Mouse (Mus musculus): ENCODE data around the gene Pygl. TPM values are rescaled to one million over a fixed set of nuclear protein-coding genes. Genes with fewer than 3 reads are reported as not detected.

Pygl gene
- polyA plus RNA-seq, 1 experiment = 2.7 TPM

GRCm38 (mm10) chr12:70169969-70170368, 61.3 kb downstream of the Pygl start:
- no peak overlapping the region for H3K4me3 ChIP-seq (ENCODE audit: insufficient read depth, low read length)
- TF ChIP-seq POLR2A (IDR thresholded peaks at IDR 0.05; ENCODE audit: extremely low read depth, insufficient read depth, low read length) = no peak
- TF ChIP-seq CTCF (IDR thresholded peaks at IDR 0.05; ENCODE audit: extremely low read depth, insufficient read depth, low read length) = no peak
- no peak overlapping the region for H3K27ac ChIP-seq (ENCODE audit: insufficient read depth, low read length)
- no peaks in the 10 kb centered on the region; the same call in 1 of the 2 replicates for H3K4me1 ChIP-seq (ENCODE audit: control insufficient read depth, insufficient read depth, low read length)

GRCm38 (mm10) chr12:70167950-70168349, 63.3 kb downstream of the Pygl start:
- Histone ChIP-seq H3K27ac (ENCODE audit: insufficient read depth, low read length) (no peak overlapping the region), H3K4me3 (ENCODE audit: insufficient read depth, low read length) (no peak overlapping the region), H3K4me1 (ENCODE audit: control insufficient read depth, insufficient read depth, low read length) (no peaks in the 10 kb centered on the region; the same call in 1 of the 2 replicates)
- no peak for TF ChIP-seq CTCF (IDR thresholded peaks at IDR 0.05; ENCODE audit: extremely low read depth, insufficient read depth, low read length)
- TF ChIP-seq POLR2A (IDR thresholded peaks at IDR 0.05; ENCODE audit: extremely low read depth, insufficient read depth, low read length) = no peak

- TF ChIP-seq POLR2A (IDR thresholded peaks at IDR 0.05; ENCODE audit: extremely low read depth, insufficient read depth, low read length) (no peak), CTCF (IDR thresholded peaks at IDR 0.05; ENCODE audit: extremely low read depth, insufficient read depth, low read length) (no peak)
- H3K4me1 ChIP-seq (ENCODE audit: control insufficient read depth, insufficient read depth, low read length) = no peaks in the 10 kb centered on the region
- H3K27ac ChIP-seq (ENCODE audit: insufficient read depth, low read length) = no peak overlapping the region
- no peak overlapping the region for H3K4me3 ChIP-seq (ENCODE audit: insufficient read depth, low read length)
Measured at GRCm38 (mm10) chr12:70164741-70165140, 66.5 kb downstream of the Pygl start.

- TF ChIP-seq CTCF (IDR thresholded peaks at IDR 0.05; ENCODE audit: extremely low read depth, insufficient read depth, low read length) (no peak), POLR2A (IDR thresholded peaks at IDR 0.05; ENCODE audit: extremely low read depth, insufficient read depth, low read length) (no peak)
- H3K27ac ChIP-seq (ENCODE audit: insufficient read depth, low read length) = no peak overlapping the region
Measured at GRCm38 (mm10) chr12:70161057-70161456, 70.2 kb downstream of the Pygl start.

GRCm38 (mm10) chr12:70157292-70158066, 73.8 kb downstream of the Pygl start:
- H3K27ac ChIP-seq (ENCODE audit: insufficient read depth, low read length) = no peak overlapping the region

More at GRCm38 (mm10) chr12:70161057-70161456, 70.2 kb downstream of the Pygl start:
- Histone ChIP-seq H3K4me1 (ENCODE audit: control insufficient read depth, insufficient read depth, low read length) (peaks cover 3% of the 10 kb centered on the region), H3K4me3 (ENCODE audit: insufficient read depth, low read length) (no peak overlapping the region)

GRCm38 (mm10) chr12:70156222-70156621, 75.1 kb downstream of the Pygl start:
- Histone ChIP-seq H3K27ac (ENCODE audit: insufficient read depth, low read length) (no peak overlapping the region), H3K4me3 (ENCODE audit: insufficient read depth, low read length) (no peak overlapping the region), H3K4me1 (ENCODE audit: control insufficient read depth, insufficient read depth, low read length) (peaks cover 3% of the 10 kb centered on the region)
- TF ChIP-seq POLR2A (IDR thresholded peaks at IDR 0.05; ENCODE audit: extremely low read depth, insufficient read depth, low read length) (no peak), CTCF (IDR thresholded peaks at IDR 0.05; ENCODE audit: extremely low read depth, insufficient read depth, low read length) (no peak)

More at GRCm38 (mm10) chr12:70157292-70158066, 73.8 kb downstream of the Pygl start:
- TF ChIP-seq POLR2A (IDR thresholded peaks at IDR 0.05; ENCODE audit: extremely low read depth, insufficient read depth, low read length) (no peak), CTCF (IDR thresholded peaks at IDR 0.05; ENCODE audit: extremely low read depth, insufficient read depth, low read length) (no peak)
- Histone ChIP-seq H3K4me3 (ENCODE audit: insufficient read depth, low read length) (no peak overlapping the region), H3K4me1 (ENCODE audit: control insufficient read depth, insufficient read depth, low read length) (peaks cover 3% of the 10 kb centered on the region)

- no peak within 1 kb of the TSS for H3K27ac ChIP-seq (ENCODE audit: insufficient read depth, low read length)
- peaks cover 3% of the 10 kb centered on the region for H3K4me1 ChIP-seq (ENCODE audit: control insufficient read depth, insufficient read depth, low read length)
- no peak for TF ChIP-seq POLR2A (IDR thresholded peaks at IDR 0.05; ENCODE audit: extremely low read depth, insufficient read depth, low read length)
- TF ChIP-seq CTCF (IDR thresholded peaks at IDR 0.05; ENCODE audit: extremely low read depth, insufficient read depth, low read length) = no peak
- H3K4me3 ChIP-seq (ENCODE audit: insufficient read depth, low read length) = no peak within 1 kb of the TSS
Measured at GRCm38 (mm10) chr12:70153842-70154241, 77.4 kb downstream of the Pygl start, which contains the start of gene Abhd12b. Gene Abhd12b, plus strand, starts transcription at chr12:70154142.

GRCm38 (mm10) chr12:70148631-70149265, 82.5 kb downstream of the Pygl start:
- H3K4me3 ChIP-seq (ENCODE audit: insufficient read depth, low read length) = peak overlapping the region; percentile 11; the same call in 1 of the 2 replicates

GRCm38 (mm10) chr12:70147986-70148630, 83.2 kb downstream of the Pygl start:
- H3K27ac ChIP-seq (ENCODE audit: insufficient read depth, low read length) = no peak overlapping the region
- TF ChIP-seq CTCF (IDR thresholded peaks at IDR 0.05; ENCODE audit: extremely low read depth, insufficient read depth, low read length) (no peak), POLR2A (IDR thresholded peaks at IDR 0.05; ENCODE audit: extremely low read depth, insufficient read depth, low read length) (no peak)
- peaks cover 1% of the 10 kb centered on the region; the same call in 1 of the 2 replicates for H3K4me1 ChIP-seq (ENCODE audit: control insufficient read depth, insufficient read depth, low read length)
- peak overlapping the region; percentile 11 for H3K4me3 ChIP-seq (ENCODE audit: insufficient read depth, low read length)

More at GRCm38 (mm10) chr12:70148631-70149265, 82.5 kb downstream of the Pygl start:
- no peak for TF ChIP-seq CTCF (IDR thresholded peaks at IDR 0.05; ENCODE audit: extremely low read depth, insufficient read depth, low read length)
- no peak for TF ChIP-seq POLR2A (IDR thresholded peaks at IDR 0.05; ENCODE audit: extremely low read depth, insufficient read depth, low read length)
- Histone ChIP-seq H3K4me1 (ENCODE audit: control insufficient read depth, insufficient read depth, low read length) (peaks cover 1% of the 10 kb centered on the region; the same call in 1 of the 2 replicates), H3K27ac (ENCODE audit: insufficient read depth, low read length) (no peak overlapping the region)

Data from cortical plate, adult 2 months (tissue).